Mouse (Mus musculus): ENCODE measurements around the gene Cpeb4. TPM values are rescaled to one million over a fixed set of nuclear protein-coding genes. Genes with fewer than 3 reads are reported as not detected.

The Cpeb4 gene
- polyA plus RNA-seq, 1 experiment: 4.9 TPM

GRCm38 (mm10) chr11:31896065-31896792, 24.2 kb downstream of the Cpeb4 start:
- WGBS: 36% methylated on average over 4 of the region's 4 CpGs
- no peak for TF ChIP-seq POLR2A (IDR thresholded peaks at IDR 0.05; ENCODE audit: low read depth, low read length)
- no peak for TF ChIP-seq CTCF (IDR thresholded peaks at IDR 0.05; ENCODE audit: extremely low read depth, insufficient read length, insufficient replicate concordance, low read depth, low read length)

GRCm38 (mm10) chr11:31896905-31897304, 24.9 kb downstream of the Cpeb4 start:
- Histone ChIP-seq H3K36me3 (ENCODE audit: control insufficient read depth, insufficient read depth, low read length) (peaks cover 8% of the 10 kb centered on the region), H3K27ac (ENCODE audit: insufficient read depth, low read depth, low read length) (no peak overlapping the region), H3K4me3 (ENCODE audit: low read depth, low read length) (no peak overlapping the region), H3K27me3 (ENCODE audit: control insufficient read depth, insufficient read depth, low read length) (no peaks in the 10 kb centered on the region), H3K4me1 (ENCODE audit: control insufficient read depth, insufficient read depth, insufficient read length, low read length) (peaks cover 11% of the 10 kb centered on the region; the same call in 1 of the 2 replicates)
- TF ChIP-seq POLR2A (IDR thresholded peaks at IDR 0.05; ENCODE audit: low read depth, low read length) (no peak), CTCF (IDR thresholded peaks at IDR 0.05; ENCODE audit: extremely low read depth, insufficient read length, insufficient replicate concordance, low read depth, low read length) (no peak)
- 78% methylated on average over 3 of the region's 3 CpGs for WGBS

More at GRCm38 (mm10) chr11:31896065-31896792, 24.2 kb downstream of the Cpeb4 start:
- no peak overlapping the region for H3K27ac ChIP-seq (ENCODE audit: insufficient read depth, low read depth, low read length)
- no peak overlapping the region for H3K4me3 ChIP-seq (ENCODE audit: low read depth, low read length)
- H3K27me3 ChIP-seq (ENCODE audit: control insufficient read depth, insufficient read depth, low read length): no peaks in the 10 kb centered on the region
- peaks cover 8% of the 10 kb centered on the region for H3K36me3 ChIP-seq (ENCODE audit: control insufficient read depth, insufficient read depth, low read length)
- H3K4me1 ChIP-seq (ENCODE audit: control insufficient read depth, insufficient read depth, insufficient read length, low read length): peaks cover 9% of the 10 kb centered on the region; the same call in 1 of the 2 replicates

GRCm38 (mm10) chr11:31899166-31899565, 27.2 kb downstream of the Cpeb4 start:
- H3K36me3 ChIP-seq (ENCODE audit: control insufficient read depth, insufficient read depth, low read length): peaks cover 4% of the 10 kb centered on the region; the same call in 1 of the 2 replicates
- peaks cover 11% of the 10 kb centered on the region; the same call in 1 of the 2 replicates for H3K4me1 ChIP-seq (ENCODE audit: control insufficient read depth, insufficient read depth, insufficient read length, low read length)
- no peak overlapping the region for H3K4me3 ChIP-seq (ENCODE audit: low read depth, low read length)
- no peaks in the 10 kb centered on the region for H3K27me3 ChIP-seq (ENCODE audit: control insufficient read depth, insufficient read depth, low read length)
- no peak for TF ChIP-seq POLR2A (IDR thresholded peaks at IDR 0.05; ENCODE audit: low read depth, low read length)
- no peak for TF ChIP-seq CTCF (IDR thresholded peaks at IDR 0.05; ENCODE audit: extremely low read depth, insufficient read length, insufficient replicate concordance, low read depth, low read length)
- no peak overlapping the region for H3K27ac ChIP-seq (ENCODE audit: insufficient read depth, low read depth, low read length)

- Histone ChIP-seq H3K27me3 (ENCODE audit: control insufficient read depth, insufficient read depth, low read length) (no peaks in the 10 kb centered on the region), H3K36me3 (ENCODE audit: control insufficient read depth, insufficient read depth, low read length) (peaks cover 4% of the 10 kb centered on the region; the same call in 1 of the 2 replicates), H3K27ac (ENCODE audit: insufficient read depth, low read depth, low read length) (no peak overlapping the region), H3K4me3 (ENCODE audit: low read depth, low read length) (no peak overlapping the region), H3K4me1 (ENCODE audit: control insufficient read depth, insufficient read depth, insufficient read length, low read length) (peaks cover 11% of the 10 kb centered on the region; the same call in 1 of the 2 replicates)
- TF ChIP-seq POLR2A (IDR thresholded peaks at IDR 0.05; ENCODE audit: low read depth, low read length) (no peak), CTCF (IDR thresholded peaks at IDR 0.05; ENCODE audit: extremely low read depth, insufficient read length, insufficient replicate concordance, low read depth, low read length) (no peak)
- 57% methylated on average over 1 of the region's 1 CpGs for WGBS
Measured at GRCm38 (mm10) chr11:31900736-31901135, 28.7 kb downstream of the Cpeb4 start.

- Histone ChIP-seq H3K27me3 (ENCODE audit: control insufficient read depth, insufficient read depth, low read length) (no peaks in the 10 kb centered on the region), H3K4me3 (ENCODE audit: low read depth, low read length) (no peak overlapping the region), H3K36me3 (ENCODE audit: control insufficient read depth, insufficient read depth, low read length) (peaks cover 2% of the 10 kb centered on the region; the same call in 1 of the 2 replicates), H3K4me1 (ENCODE audit: control insufficient read depth, insufficient read depth, insufficient read length, low read length) (peaks cover 17% of the 10 kb centered on the region; the same call in 1 of the 2 replicates), H3K27ac (ENCODE audit: insufficient read depth, low read depth, low read length) (peak overlapping the region; percentile 20; the same call in 1 of the 2 replicates)
- WGBS: 81% methylated on average over 1 of the region's 1 CpGs
- TF ChIP-seq CTCF (IDR thresholded peaks at IDR 0.05; ENCODE audit: extremely low read depth, insufficient read length, insufficient replicate concordance, low read depth, low read length): no peak
- no peak for TF ChIP-seq POLR2A (IDR thresholded peaks at IDR 0.05; ENCODE audit: low read depth, low read length)
Measured at GRCm38 (mm10) chr11:31902251-31903001, 30.4 kb downstream of the Cpeb4 start.

- Histone ChIP-seq H3K4me1 (ENCODE audit: control insufficient read depth, insufficient read depth, insufficient read length, low read length) (peaks cover 15% of the 10 kb centered on the region; the same call in 1 of the 2 replicates), H3K27ac (ENCODE audit: insufficient read depth, low read depth, low read length) (peak overlapping the region; percentile 49; the same call in 1 of the 2 replicates), H3K27me3 (ENCODE audit: control insufficient read depth, insufficient read depth, low read length) (no peaks in the 10 kb centered on the region), H3K36me3 (ENCODE audit: control insufficient read depth, insufficient read depth, low read length) (peaks cover 5% of the 10 kb centered on the region; the same call in 1 of the 2 replicates), H3K4me3 (ENCODE audit: low read depth, low read length) (no peak overlapping the region)
- no peak for TF ChIP-seq CTCF (IDR thresholded peaks at IDR 0.05; ENCODE audit: extremely low read depth, insufficient read length, insufficient replicate concordance, low read depth, low read length)
- TF ChIP-seq POLR2A (IDR thresholded peaks at IDR 0.05; ENCODE audit: low read depth, low read length): no peak
Measured at GRCm38 (mm10) chr11:31906499-31906898, 34.5 kb downstream of the Cpeb4 start.

GRCm38 (mm10) chr11:31907650-31908049, 35.6 kb downstream of the Cpeb4 start:
- TF ChIP-seq POLR2A (IDR thresholded peaks at IDR 0.05; ENCODE audit: low read depth, low read length) (no peak), CTCF (IDR thresholded peaks at IDR 0.05; ENCODE audit: extremely low read depth, insufficient read length, insufficient replicate concordance, low read depth, low read length) (no peak)
- Histone ChIP-seq H3K4me3 (ENCODE audit: low read depth, low read length) (no peak overlapping the region), H3K27me3 (ENCODE audit: control insufficient read depth, insufficient read depth, low read length) (no peaks in the 10 kb centered on the region), H3K4me1 (ENCODE audit: control insufficient read depth, insufficient read depth, insufficient read length, low read length) (peaks cover 8% of the 10 kb centered on the region; the same call in 1 of the 2 replicates), H3K36me3 (ENCODE audit: control insufficient read depth, insufficient read depth, low read length) (peaks cover 5% of the 10 kb centered on the region; the same call in 1 of the 2 replicates), H3K27ac (ENCODE audit: insufficient read depth, low read depth, low read length) (peak overlapping the region; percentile 60)
- 18% methylated on average over 1 of the region's 1 CpGs for WGBS
